Mouse (Mus musculus): Measurements from ENCODE around the gene Kcnj6.

Kcnj6 gene

DNA sequence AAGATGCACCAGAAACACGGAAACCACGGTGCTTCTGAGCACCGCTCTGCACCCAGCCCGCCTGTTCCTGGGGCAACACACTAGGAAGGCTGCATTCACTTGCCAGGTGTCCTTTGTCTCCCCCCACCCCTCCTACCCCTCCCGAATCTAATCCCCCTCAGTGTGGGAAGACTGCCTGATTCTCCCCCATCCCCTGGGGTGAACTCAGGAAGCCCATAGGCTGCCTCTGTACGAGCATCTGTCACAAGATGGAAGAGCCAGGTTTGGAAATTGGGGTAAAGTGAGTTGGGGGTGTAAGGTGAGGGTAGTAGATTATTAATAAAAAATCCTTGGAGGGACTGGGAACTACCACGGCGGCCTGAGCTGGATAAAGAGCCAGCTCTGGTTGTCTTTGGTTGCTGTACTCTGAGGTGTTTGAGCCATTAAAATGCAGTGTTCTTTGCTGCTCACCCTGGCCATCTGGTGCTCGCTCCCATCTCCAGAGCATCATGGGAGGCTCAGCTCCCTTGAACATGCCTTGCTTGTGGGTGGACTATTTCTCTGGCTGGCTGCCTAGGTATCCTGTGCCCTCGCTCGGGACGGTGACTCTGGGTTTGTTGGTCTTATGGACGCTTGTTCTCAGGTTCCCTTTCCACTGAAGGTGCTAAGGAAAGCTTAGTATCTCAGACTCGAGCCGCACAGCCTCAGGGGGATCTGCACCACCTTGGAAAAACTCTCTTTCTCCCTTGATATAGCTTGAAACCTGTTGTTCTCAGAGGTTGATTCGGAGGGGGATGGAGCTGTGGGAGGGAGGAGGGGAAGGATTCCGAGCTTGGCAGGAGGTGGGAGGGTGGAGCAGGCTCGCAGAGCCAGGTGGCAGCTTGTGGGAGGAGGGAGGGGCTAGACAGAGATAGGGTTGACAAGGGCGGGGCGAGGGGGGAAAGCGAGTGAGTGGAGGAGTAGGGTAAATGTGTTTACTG lies 65.9 kb downstream of the Kcnj6 start:
- no peak for DNase-seq (ENCODE audit: low spot score)

DNA sequence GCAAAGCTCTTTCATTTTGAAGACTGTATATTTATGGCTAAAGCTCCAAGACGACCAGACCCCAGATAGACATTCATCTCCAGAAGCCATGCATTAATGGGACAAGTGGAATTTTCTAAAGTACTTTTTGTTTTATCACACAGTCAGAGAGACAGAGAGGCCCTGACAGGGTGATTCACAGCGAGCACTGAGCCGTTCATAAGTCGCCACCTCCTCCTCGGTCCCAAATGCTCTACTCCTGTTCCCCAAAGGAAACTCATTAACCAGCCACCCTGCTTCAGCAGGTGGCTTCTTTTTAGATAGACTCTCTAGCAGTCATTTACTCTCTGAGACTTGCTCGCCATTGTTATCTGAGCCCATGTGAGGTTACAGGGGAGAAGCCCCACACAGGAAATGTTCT lies 72.1 kb downstream of the Kcnj6 start:
- DNase-seq (ENCODE audit: low spot score): no peak

DNA sequence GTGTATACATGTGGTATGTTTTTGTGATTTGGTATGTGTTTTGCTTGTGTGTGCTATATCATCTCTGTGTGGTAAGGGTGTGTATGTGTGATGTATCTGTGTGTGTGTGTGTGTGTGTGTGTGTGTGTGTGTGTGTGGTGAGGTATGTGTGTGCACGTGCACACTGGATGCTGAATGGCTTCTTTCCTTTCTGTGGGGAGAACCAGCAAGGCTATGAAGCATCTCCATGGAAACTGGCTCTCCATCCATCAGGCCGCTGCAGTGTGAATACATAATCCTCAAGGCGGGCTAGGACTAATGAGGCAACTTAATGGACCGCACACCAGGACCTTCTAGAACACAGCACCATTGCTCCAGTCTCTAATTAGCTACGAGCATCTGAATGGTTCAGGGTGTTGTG lies 78.3 kb downstream of the Kcnj6 start:
- no peak for DNase-seq (ENCODE audit: low spot score)

DNA sequence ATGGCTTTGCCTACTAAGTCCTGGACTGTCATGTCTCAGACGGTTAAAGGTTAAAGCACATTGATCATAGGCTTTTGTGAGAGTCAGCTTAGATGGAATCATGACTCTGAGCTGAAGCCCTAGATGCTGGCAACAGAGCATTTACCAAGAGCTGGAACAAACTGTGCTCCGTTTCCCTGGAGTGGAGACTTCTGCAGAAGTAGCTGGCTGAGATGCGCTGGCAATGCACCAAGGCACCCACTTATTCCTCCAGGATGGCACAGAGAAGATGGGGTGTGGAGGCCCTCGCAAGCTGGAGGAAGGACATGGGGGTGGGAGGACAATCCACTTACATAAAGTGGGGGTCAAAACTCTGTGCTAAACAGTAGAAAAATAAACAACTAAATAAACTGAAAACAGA lies 91.5 kb downstream of the Kcnj6 start:
- no peak for DNase-seq (ENCODE audit: low spot score)

DNA sequence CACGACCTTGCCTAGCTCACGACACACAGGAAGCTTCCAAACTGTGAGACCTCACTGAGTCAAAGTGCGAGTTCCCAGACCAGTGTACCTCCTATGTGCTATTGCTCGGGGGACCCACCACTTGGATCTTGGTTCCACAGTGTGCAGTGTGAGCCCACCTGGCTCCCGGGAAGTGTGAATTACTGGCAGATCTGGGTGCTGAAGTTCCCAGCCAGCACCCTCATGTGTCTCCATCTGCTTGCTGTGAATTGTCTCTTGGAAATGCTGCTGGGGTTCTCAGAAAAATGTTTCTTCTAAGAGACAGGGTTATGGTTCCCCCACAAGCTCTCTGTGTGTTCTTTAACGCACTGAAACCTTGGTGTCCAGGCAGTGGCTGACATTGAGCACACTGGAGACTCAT lies 98.7 kb downstream of the Kcnj6 start:
- DNase-seq (ENCODE audit: low spot score): no peak

DNA sequence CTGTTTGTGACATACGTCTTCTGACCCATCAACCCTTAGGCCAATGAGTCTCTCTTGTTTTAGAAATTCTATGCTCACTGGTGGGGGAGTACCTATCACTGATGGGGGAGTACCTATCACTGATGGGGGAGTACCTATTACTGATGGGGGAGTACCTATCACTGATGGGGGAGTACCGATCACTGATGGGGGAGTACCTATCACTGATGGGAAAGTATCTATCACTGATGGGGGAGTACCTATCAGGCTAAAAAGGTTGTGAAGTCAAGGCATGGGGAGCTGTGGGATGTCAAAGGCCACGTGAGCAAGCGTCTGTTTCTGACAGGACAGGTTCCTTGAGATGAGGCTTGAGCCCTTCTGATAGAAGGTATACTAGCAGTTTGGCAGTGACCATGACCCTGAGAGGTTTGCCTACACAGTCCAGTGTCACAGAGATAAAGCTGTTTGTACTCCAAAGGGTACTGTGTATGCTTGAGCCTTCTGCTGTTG lies 105.3 kb downstream of the Kcnj6 start:
- no peak for DNase-seq (ENCODE audit: low spot score)

DNA sequence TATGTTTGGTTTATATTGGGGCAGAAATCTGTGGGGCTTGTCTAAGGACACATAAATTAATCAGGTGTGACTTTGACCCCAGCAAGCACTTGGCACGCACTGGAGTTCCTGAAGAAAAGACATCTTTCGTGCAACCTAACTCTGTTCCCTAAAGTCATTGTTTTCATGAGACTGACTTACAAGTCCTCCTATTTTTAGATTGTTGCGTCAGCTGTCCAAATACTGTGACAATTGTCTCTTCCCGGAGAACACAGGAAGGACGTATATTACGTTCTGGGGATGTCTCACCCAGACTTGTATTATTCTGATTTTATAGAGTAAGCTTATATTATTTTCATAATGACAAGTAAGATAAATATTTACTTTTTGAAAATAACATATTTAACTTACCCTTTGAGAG lies 106.9 kb downstream of the Kcnj6 start:
- no peak for DNase-seq (ENCODE audit: low spot score)

DNA sequence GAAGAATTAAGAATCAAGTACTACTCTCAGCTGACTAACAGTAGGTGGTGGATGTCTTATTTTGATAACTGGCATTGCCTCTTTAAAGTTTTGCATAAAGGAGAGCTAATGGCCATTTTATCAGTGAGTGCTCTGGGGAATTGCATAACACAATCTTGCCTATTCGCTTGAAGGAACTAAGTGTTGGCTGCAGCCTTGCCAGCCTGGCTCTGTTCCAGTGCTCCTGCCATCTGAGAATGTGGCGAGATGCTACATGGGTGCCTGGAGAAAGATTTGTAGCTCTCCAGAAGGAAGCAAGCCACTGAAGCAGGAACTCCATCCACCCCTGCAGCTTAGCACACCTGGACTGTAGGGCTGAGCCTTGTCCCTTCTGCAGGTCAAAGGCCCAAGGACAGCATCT lies 107.4 kb downstream of the Kcnj6 start:
- no peak for DNase-seq (ENCODE audit: low spot score)

DNA sequence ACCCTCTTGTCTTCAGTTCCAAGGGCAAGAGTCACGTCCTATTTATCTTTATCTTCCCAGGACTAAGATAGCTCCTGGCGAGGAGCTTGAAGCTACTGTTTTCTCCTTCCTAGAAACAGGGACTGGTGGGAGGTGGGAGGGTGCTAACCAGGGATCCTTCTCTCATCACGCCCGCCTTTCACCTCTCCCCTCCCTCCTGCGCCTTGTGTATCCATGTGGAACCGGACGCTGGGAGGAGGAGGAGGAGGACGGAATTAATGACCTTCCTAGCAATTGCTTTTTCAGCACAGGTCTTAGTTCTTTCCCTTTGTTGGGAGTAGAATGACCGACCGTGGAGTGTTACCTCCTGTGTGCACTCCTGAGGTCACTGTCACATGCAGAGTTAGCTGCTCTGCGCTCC lies 108.9 kb downstream of the Kcnj6 start:
- no peak for DNase-seq (ENCODE audit: low spot score)

DNA sequence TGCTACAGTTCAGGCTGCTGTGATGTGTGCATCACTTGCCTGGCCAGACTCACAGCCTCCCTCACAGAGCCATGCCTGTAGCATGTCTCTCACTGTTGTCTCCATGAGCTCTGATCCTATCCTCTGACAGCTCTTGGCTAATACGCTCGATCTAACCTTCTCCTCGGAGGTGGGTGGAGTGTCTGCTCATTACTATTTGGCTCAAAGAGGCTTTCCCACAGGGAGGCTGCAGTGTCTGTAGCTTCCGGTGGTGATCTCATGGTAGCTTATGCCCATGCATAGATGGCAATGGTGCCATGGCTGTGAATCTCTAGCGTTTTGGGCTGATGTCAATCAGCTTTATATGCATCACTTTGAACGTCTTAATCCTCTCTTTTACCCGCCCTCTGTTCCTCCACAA lies 111.1 kb downstream of the Kcnj6 start:
- no peak for DNase-seq (ENCODE audit: low spot score)

DNA sequence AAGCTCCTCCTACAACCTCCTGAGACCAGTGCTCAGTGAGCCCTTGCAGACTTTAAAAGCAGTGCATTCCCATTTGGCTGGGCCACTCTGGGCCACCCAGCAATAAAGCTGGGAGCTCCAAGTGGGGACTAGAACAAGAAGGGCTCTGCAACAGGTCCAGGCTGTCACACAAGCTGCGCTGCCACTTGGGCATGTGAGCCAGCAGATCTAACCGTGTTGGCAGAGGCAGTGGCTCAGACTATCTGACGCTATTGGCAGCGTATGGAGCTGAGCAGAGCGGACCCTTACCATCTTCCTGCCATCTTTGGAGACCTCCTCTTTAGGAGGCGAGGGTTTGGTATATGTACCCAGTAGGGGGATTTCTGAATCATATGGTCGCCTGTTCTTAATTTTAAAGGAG lies 112.4 kb downstream of the Kcnj6 start:
- DNase-seq (ENCODE audit: low spot score): no peak

DNA sequence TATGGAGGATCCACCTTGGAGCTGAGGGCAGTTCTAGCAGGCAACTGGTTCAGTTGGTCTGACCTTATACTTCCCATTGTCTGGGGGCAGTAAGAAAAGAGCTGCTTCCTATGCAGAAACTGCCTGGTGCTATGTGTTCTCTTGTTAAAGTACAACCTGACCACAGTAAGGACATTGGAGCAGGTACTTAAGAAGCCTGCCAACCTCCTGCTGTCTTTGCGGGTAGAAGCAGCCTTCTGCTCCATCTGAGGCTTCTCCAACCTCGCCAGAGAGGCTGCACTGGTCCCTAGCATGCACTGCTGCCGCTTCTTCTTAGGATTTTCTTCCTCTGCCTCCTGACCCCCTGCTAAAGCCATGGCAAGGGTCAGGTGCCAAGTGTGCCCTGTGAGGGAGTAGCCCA lies 113.6 kb downstream of the Kcnj6 start:
- no peak for DNase-seq (ENCODE audit: low spot score)

DNA sequence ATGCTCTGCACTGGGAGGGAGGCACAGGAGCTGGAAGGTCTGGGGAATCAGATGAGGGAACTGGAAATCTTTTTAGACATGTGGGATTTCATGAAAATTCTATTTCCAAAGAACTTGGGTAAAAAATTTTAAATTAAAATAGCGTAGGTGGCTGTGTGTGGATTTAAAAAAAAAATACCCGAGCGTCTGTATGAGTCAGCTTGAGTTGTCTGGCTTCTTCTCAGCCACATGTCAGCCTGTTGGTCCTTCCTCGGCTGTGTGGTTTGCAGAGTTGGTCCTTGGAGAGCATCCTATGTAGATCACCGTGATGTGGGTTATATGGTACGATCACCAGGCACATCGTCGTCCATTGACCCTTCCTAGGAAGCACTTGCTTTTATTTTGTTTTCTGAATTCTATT lies 114.3 kb downstream of the Kcnj6 start:
- no peak for DNase-seq (ENCODE audit: low spot score)

DNA sequence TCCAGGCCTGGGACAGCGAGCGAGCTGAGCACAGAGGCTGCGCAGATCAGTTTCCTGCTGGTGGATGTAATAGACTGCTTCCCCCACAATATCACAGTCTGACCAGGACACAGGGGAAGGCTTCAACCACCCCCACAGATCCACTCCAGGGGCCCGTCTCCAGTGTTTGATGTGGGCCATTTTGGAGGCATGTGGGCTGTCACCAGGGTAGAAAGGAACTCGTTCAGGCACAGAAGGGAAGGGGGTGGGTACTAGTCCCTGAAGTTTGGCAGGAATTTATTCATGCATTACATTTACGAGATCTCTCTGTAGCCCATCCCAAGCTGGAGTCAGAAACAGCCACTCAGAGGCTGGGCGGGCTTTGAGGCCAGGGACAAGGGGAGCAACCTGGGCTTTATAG lies 115.4 kb downstream of the Kcnj6 start:
- DNase-seq (ENCODE audit: low spot score): no peak

DNA sequence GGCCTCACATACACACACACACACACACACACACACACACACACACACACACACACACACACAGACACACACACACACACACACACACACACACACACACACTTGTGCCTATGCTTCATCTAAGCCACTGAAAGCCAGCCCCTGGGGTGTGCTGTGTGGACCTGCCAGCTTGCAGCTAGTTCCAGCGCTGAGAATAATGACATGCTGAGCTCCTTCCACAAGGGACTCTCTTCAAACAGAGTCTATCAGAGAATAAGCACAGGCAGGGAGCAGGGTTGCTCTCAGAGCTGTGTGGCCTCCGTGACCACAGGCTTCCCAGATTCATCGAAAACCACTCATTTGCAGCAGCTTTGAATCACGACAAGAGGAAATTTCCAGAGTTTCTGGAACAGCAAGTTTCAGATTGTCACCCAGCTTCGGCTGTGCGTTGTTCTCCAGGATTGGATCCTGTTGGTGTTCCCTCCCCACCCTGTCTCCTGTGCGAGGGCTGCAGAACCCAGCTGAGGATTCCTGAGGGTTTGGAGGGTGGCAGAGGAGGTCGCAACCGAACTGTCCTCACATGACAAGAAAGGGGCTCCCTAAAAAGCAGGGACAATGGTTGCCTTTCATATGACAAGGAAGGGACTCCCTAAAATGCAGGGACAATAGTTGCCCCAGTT lies 124.8 kb downstream of the Kcnj6 start:
- no peak for DNase-seq (ENCODE audit: low spot score)

DNA sequence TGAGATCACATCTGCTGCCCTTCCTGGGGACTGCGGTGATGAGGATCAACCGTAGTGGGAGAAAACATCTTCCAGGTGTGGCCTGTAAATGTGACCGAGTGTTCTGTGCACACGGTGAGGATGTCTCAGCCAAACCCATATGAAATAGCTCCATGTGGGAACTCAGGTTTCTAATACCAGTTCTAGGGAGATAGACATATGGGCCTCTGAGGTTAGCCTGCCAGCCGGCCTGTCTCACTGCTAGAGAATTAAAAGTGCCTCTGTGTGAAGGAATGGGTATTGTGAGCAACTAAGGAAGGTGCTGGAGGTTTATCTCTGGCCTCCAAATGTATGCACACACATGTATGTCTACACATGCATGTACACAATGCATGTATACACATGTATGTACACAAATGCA lies 129.1 kb downstream of the Kcnj6 start:
- no peak for DNase-seq (ENCODE audit: low spot score)

DNA sequence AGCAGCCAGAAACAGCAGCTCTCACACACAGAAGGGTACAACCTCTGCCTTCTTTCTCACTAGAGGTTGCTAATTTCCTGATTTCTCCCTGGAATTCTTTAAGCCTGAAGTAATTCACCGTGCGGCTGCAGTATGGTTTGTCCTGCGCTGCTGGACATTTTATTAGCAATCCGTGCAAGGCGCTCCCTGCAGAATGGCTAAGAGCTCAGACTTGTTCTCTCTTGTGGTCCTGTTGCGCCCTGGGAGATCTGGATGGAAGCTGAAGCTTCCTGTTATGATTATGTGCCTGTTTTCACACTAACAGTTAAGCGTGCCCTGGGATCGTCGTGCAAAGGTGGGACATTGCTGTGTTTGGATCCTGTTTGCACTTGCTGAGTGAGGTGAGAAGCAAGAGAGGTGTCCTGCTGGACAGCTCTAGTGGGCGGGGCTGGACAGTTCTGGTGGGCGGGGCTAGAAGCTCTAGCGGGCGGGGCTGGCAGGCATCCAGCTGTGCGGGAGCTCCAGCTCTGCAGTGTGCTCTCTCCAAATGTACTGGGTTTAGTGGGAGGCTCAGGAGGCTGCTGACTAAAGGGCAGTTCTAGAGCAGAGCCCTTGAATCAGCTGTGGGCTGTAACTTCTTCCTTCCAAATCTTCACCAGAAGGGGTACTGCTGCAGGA lies 131.1 kb downstream of the Kcnj6 start:
- DNase-seq (ENCODE audit: low spot score): no peak

DNA sequence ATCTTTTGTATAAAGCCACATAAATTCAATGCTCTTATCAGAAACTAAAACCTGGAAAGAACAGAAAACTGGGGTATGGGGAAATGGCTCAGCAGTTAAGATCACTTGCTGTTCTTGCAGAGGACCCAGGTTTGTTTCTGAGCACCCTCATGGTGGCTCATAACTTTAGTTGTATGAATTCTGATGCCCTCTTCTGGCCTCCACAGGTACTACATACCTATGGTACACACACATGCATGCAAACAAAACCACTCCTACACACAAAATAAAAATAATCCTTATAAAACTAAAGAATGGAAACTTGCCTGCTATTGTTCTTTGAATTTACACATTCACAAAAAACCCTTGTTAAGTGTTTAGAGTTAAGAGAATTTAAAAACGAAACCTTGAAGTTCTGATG lies 131.7 kb downstream of the Kcnj6 start:
- no peak for DNase-seq (ENCODE audit: low spot score)

DNA sequence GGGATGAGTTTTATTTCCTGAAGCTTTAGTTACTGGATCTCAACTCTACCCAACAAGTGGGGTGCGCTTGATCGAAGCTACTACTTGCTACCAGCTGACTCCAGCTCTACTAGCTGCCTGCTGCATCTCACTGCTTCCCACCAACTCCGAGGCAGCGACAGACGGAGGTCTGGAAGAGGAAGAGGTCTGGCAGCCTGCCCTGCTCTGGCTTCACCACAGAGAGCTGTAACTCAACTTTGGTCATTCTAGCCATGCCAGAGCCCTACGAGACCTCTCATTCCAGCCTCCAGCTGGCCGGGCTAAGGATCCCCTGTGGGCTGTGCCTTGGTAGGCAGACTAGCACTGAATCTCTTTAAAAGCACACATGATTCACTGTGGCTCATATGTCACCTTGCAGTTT lies 132.4 kb downstream of the Kcnj6 start:
- no peak for DNase-seq (ENCODE audit: low spot score)

DNA sequence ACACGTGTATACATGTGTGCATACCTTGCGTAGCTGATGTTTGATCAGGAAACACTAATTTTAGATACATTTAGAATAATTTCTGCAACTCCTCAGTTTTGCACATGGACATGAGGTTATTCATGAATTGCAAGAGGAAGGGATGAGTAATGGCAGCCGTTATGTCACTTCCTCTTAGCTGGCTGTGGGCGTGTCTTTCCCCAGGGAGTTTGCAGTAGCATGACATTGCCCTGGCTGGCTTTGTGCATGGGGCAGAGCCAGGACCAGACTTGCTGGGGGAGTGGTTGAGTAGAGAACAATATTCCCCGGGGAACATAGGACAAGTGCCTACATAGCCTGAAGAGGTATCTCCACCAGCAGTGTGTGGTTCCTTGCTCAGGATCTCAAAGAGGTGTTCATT lies 134.0 kb downstream of the Kcnj6 start:
- no peak for DNase-seq (ENCODE audit: low spot score)

DNA sequence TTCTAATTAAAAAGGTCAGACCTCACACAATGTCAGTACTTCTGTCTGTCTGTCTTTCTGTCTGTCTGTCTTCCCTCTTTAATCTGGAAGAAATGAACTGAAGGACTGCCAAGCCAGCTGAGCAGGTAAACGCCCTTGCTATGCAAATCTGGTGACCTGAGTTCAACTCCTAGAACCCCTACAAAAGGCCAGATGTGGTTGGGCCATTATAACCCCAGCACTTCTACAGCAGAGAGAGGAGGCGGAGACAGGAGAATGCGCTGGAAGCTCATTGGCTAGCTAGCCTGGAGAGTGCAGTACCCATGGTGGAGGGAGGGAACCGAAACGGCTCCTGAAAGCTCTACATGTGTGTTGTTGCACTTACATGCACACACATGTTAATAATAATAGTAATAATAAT lies 141.5 kb downstream of the Kcnj6 start:
- DNase-seq (ENCODE audit: low spot score): no peak

DNA sequence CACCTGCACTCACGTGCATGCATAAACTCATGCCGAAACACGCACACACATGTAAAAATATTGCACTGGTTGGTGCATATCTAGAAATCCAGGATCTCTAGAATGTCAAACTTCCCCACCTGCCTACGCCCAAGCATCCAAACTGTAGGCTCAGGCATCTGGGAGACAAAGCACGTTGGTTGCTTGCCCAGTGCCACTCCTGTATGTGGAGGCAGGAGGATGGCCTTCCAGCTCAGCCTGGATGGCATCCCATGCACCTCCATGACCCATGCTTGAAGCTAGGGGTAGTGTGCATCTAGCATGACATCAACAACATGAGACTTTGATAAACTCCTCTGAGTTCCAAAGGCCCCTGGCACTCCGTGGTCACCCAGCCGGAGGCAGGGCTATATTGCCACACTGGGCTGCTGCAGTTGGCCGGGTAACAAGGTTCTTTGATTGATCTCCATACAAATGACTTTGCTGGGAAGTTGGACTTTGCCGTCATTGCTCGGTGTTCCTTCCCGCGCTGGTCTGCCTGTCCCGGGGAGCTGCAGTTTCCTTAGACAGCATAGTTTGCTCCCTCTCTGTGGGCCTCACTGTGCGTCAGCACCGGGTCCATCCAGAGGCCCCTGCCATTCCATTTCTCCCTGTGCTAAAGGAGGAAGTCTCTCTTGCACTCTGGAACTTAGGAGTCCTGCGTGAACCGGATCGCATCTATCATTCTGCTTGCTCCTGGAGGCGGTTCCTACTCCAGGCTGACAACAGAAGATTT lies 144.9 kb downstream of the Kcnj6 start:
- DNase-seq (ENCODE audit: low spot score): no peak

Data from c-Kit-positive CD71-positive TER-119-positive erythroid progenitor cells, embryonic 14.5 days (primary cell).